Mouse (Mus musculus) cerebellum, adult 2 months (tissue): ENCODE data around the gene Vps13d.

ENCODE experiments used
- CTCF ChIP-seq: fragments of 200-500 bp; IDR thresholded peaks from 2 replicates; pipeline ENCODE4 v1.5.1; 2011; ENCODE audit warnings: low read depth, mild to moderate bottlenecking, control low read depth, low read length, moderate library complexity, borderline replicate concordance; ENCODE audit not compliant: insufficient read depth
- POLR2A ChIP-seq: fragments of 200-500 bp; IDR thresholded peaks from 2 replicates; pipeline ENCODE4 v1.6.1; 2011; ENCODE audit warnings: low read length, control low read depth, borderline replicate concordance; ENCODE audit not compliant: insufficient read depth

DNA sequence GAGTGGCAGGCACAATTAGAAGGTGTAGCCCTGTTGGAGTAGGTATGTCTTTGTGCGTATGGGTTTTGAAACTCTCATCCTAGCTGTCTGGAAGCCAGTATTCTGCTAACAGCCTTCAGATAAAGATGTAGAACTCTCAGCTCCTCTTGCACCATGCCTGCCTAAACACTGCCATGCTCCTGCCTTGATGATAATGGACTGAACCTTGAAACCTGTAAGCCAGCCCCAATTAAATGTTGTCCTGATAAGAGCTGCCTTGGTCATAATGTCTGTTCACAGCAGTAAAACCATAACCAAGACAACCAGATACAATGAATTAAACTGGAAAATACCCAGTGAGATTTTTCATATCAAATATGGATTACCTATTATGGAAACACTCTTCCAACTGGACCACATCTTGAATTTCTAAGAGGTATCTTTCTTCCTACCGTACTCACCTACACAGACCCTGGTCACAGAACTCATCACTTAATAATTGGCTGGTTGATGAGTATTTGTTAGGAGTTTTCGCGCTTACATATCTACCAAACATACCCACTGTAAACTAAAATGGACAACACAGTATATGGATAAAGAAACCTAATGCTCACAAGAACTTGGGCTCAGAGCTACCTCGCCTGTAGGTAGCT, 15.8 kb downstream of the Vps13d start:
- no peak for TF ChIP-seq CTCF
- TF ChIP-seq POLR2A = no peak
